Mouse (Mus musculus): ENCODE data around the gene Shkbp1.

DNA sequence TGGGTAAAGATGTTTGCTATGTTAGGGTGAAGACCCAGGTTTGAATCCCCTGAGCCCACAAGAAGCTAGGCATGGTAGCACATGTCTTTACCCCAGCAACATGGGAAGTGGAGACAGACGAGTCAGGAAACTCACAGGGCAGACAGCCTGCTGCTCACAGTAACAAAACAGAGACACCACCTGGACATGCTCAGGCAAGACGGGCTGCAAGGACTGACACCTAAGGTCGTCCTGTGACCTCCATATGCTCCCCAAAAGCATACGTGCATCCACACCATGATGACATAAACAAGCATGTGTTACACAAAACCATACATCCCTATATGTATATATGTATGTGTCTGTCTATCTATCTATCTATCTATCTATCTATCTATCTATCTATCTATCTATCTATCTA is 25.7 kb upstream of the Shkbp1 start:
- TF ChIP-seq POLR2A (IDR thresholded peaks at IDR 0.05; ENCODE audit: low read depth, low read length) (no peak), CTCF (IDR thresholded peaks at IDR 0.05; ENCODE audit: borderline replicate concordance, insufficient read depth, low read length) (no peak)
